Comparison of ENCODE assay signal across 28 mouse cellular contexts in the genomic region with DNA sequence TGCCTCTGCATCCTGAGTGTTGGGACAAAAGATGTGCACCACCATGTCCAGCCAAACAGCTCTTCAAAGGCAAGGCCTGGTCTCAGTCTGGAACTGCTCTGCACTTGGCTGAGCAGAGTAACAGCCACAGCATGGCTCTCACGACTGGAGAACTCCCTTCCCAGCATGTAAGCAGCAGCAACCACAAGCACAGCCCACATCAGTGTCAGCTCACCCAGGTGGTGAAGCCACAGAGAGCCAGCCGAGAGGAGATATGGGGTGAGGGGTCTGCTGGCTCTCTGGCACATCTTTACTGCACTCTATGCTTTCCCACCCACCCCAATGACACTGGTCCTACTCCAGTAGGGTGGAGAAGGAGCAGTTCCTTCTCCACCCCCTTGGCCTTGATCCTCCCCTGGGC. TPM values are rescaled to one million over a fixed set of nuclear protein-coding genes. Genes with fewer than 3 reads are reported as not detected.
A peak's percentile ranks its signal among the peaks of the same experiment; 100 is the strongest.
DNase-seq lines count a peak whose midpoint lies in the region; ATAC-seq and TF ChIP-seq lines count a peak whose summit lies in the region.
"Had no signal": no experiment of that assay in that cellular context is flagged by ENCODE, and none has a peak within 500 bp of the region (broad histone marks: within the 10 kb centered on the region; RNA-seq: fewer than 3 reads in every experiment).

No protein-coding gene starts in this region.

- no peak overlapping the region for H3K27ac ChIP-seq in embryonic facial prominence, embryonic 10.5 days (replicated peaks)
- H3K27ac ChIP-seq in hindbrain, postnatal 0 days: no peak overlapping the region
- H3K27ac ChIP-seq: embryonic facial prominence, embryonic 12.5 days; forebrain, embryonic 15.5 days; liver, embryonic 14.5 days; macrophage; stomach, embryonic 15.5 days had no signal

- 87% methylated on average over 2 of the region's 2 CpGs for WGBS in embryonic facial prominence, embryonic 10.5 days
- WGBS in hindbrain, postnatal 0 days: 87% methylated on average over 2 of the region's 2 CpGs

- intact Hi-C loops in gastrocnemius, postnatal 36 days (cut with DNase I): no loop called here

- DNase-seq in kidney, adult 11 months: peak; percentile 4
- DNase-seq in kidney, postnatal 14 days: no peak
- DNase-seq in CD4-positive helper T cell, adult 2 months (ENCODE audit: low read depth, low spot score): peak; percentile 37
- DNase-seq in embryonic facial prominence, embryonic 10.5 days (ENCODE audit: low spot score): no peak
- DNase-seq in thymus, postnatal 10 days (ENCODE audit: low spot score in 2 of 2): peak; percentile 70 to 80
- DNase-seq in hindbrain, postnatal 0 days (ENCODE audit: low spot score): no peak
- no peak for DNase-seq in gastrocnemius, postnatal 36 days
- DNase-seq: adrenal gland, adult 8-10 months; cerebellum, adult 8-10 months; cerebellum, postnatal 36 days; heart, adult 18-20 months; heart, postnatal 10 days; kidney, adult 9 months; kidney, postnatal 36 days; layer of hippocampus, postnatal 36 days; left cerebral cortex, postnatal 4 days; lung, adult 2 months; lung, postnatal 10 days; right cerebral cortex, postnatal 14 days had no signal

- H3K27me3 ChIP-seq in embryonic facial prominence, embryonic 10.5 days (replicated peaks; ENCODE audit: low read depth, poor library complexity, severe bottlenecking): no peaks in the 10 kb centered on the region
- no peaks in the 10 kb centered on the region for H3K27me3 ChIP-seq in hindbrain, postnatal 0 days (ENCODE audit: insufficient read depth, low read length)
- H3K27me3 ChIP-seq: embryonic facial prominence, embryonic 12.5 days; forebrain, embryonic 15.5 days; stomach, embryonic 15.5 days had no signal

- ATAC-seq in hindbrain, postnatal 0 days: no peak
- no peak for ATAC-seq in activated CD4-positive, CD25-positive, alpha-beta regulatory T cell, adult 4 months
- ATAC-seq: forebrain, embryonic 15.5 days; hindbrain, embryonic 16.5 days; intestine, embryonic 16.5 days had no signal

- H3K4me1 ChIP-seq in embryonic facial prominence, embryonic 10.5 days: peaks cover 20% of the 10 kb centered on the region
- peaks cover 6% of the 10 kb centered on the region; the same call in 1 of the 2 replicates for H3K4me1 ChIP-seq in hindbrain, postnatal 0 days (ENCODE audit: insufficient read depth, low read length)

- no peak for TF ChIP-seq CTCF in hindbrain, postnatal 0 days (IDR thresholded peaks at IDR 0.05; ENCODE audit: low read depth)

- H3K4me3 ChIP-seq in embryonic facial prominence, embryonic 10.5 days: peak overlapping the region; percentile 22; the same call in 1 of the 2 replicates
- no peak overlapping the region for H3K4me3 ChIP-seq in hindbrain, postnatal 0 days (ENCODE audit: low read length)
- H3K4me3 ChIP-seq: embryonic facial prominence, embryonic 12.5 days; forebrain, embryonic 15.5 days; stomach, embryonic 15.5 days had no signal

- no peak overlapping the region for H3K4me2 ChIP-seq in hindbrain, postnatal 0 days (ENCODE audit: low read depth, low read length)
- H3K4me2 ChIP-seq: embryonic facial prominence, embryonic 12.5 days; forebrain, embryonic 15.5 days; heart, embryonic 11.5 days; stomach, embryonic 15.5 days had no signal

- no peaks in the 10 kb centered on the region for H3K9me3 ChIP-seq in embryonic facial prominence, embryonic 10.5 days
- H3K9me3 ChIP-seq in hindbrain, postnatal 0 days (ENCODE audit: low read length): no peaks in the 10 kb centered on the region
- H3K9me3 ChIP-seq: embryonic facial prominence, embryonic 12.5 days; forebrain, embryonic 15.5 days; stomach, embryonic 15.5 days had no signal

- H3K36me3 ChIP-seq in embryonic facial prominence, embryonic 10.5 days (replicated peaks): peaks cover 77% of the 10 kb centered on the region
- peaks cover 65% of the 10 kb centered on the region for H3K36me3 ChIP-seq in hindbrain, postnatal 0 days (ENCODE audit: insufficient read depth, low read length)

- no peak overlapping the region for H3K9ac ChIP-seq in hindbrain, postnatal 0 days (replicated peaks; ENCODE audit: low read length)
- H3K9ac ChIP-seq: forebrain, embryonic 15.5 days; liver, embryonic 14.5 days; stomach, embryonic 15.5 days had no signal

RNA-seq across cellular contexts. Expression of a gene that starts 4.6 kb away (rescaled TPM):
- 10.6 and 10.7 TPM in 2 replicates for polyA plus RNA-seq in embryonic facial prominence, embryonic 10.5 days (2016; fragmentation: Nextera tagmentation; extraction: Ambion mirVana)
- total RNA-seq in hindbrain, postnatal 0 days (2014; rRNA removed): 151 and 160 TPM in 2 replicates
- 17.5 and 19.8 TPM in 2 replicates for polyA plus RNA-seq in hindbrain, postnatal 0 days (2015; fragmentation: Nextera tagmentation; extraction: Ambion mirVana)
- polyA plus RNA-seq in activated CD4-positive, CD25-positive, alpha-beta regulatory T cell, adult 4 months (2017; shearing (Covaris generic)): 1 to 10 TPM; 8.9 to 9.8 TPM
- total RNA-seq in gastrocnemius, postnatal 36 days (2021): 10 to 100 TPM; 64.0 to 69.6 TPM

RNA-seq across cellular contexts. Expression of a gene that starts 11.8 kb away (rescaled TPM):
- 2.7 and 3.3 TPM in 2 replicates for polyA plus RNA-seq in embryonic facial prominence, embryonic 10.5 days (2016; fragmentation: Nextera tagmentation; extraction: Ambion mirVana)
- 9.6 and 10.1 TPM in 2 replicates for total RNA-seq in hindbrain, postnatal 0 days (2014; rRNA removed)
- polyA plus RNA-seq in hindbrain, postnatal 0 days (2015; fragmentation: Nextera tagmentation; extraction: Ambion mirVana): 0.66 and 0.85 TPM in 2 replicates
- polyA plus RNA-seq in activated CD4-positive, CD25-positive, alpha-beta regulatory T cell, adult 4 months (2017; shearing (Covaris generic)): 1 to 10 TPM; 2.6 to 4.0 TPM
- total RNA-seq in gastrocnemius, postnatal 36 days (2021): 1 to 10 TPM; 4.1 to 5.5 TPM

RNA-seq across cellular contexts. Expression of a gene that starts 12.6 kb away (rescaled TPM):
- polyA plus RNA-seq in embryonic facial prominence, embryonic 10.5 days (2016; fragmentation: Nextera tagmentation; extraction: Ambion mirVana): 11.3 and 12.0 TPM in 2 replicates
- 22.5 and 31.7 TPM in 2 replicates for total RNA-seq in hindbrain, postnatal 0 days (2014; rRNA removed)
- 19.8 and 20.2 TPM in 2 replicates for polyA plus RNA-seq in hindbrain, postnatal 0 days (2015; fragmentation: Nextera tagmentation; extraction: Ambion mirVana)
- 10 to 100 TPM; 26.7 to 31.8 TPM for polyA plus RNA-seq in activated CD4-positive, CD25-positive, alpha-beta regulatory T cell, adult 4 months (2017; shearing (Covaris generic))
- 10 to 100 TPM in 1 of 2 experiments, 1 to 10 TPM in 1; 8.4 to 10.7 TPM for total RNA-seq in gastrocnemius, postnatal 36 days (2021)

RNA-seq across cellular contexts. Expression of a gene that starts 17.5 kb away (rescaled TPM):
- polyA plus RNA-seq in embryonic facial prominence, embryonic 10.5 days (2016; fragmentation: Nextera tagmentation; extraction: Ambion mirVana): 10.9 and 11.5 TPM in 2 replicates
- 19.0 and 20.8 TPM in 2 replicates for total RNA-seq in hindbrain, postnatal 0 days (2014; rRNA removed)
- 3.0 and 3.7 TPM in 2 replicates for polyA plus RNA-seq in hindbrain, postnatal 0 days (2015; fragmentation: Nextera tagmentation; extraction: Ambion mirVana)
- polyA plus RNA-seq in activated CD4-positive, CD25-positive, alpha-beta regulatory T cell, adult 4 months (2017; shearing (Covaris generic)): under 1 TPM; 0.28 to 0.38 TPM
- 1 to 10 TPM; 5.0 to 6.1 TPM for total RNA-seq in gastrocnemius, postnatal 36 days (2021)

RNA-seq across cellular contexts. Expression of a gene that starts 34.4 kb away (rescaled TPM):
- polyA plus RNA-seq in embryonic facial prominence, embryonic 10.5 days (2016; fragmentation: Nextera tagmentation; extraction: Ambion mirVana): 17.1 and 21.4 TPM in 2 replicates
- total RNA-seq in hindbrain, postnatal 0 days (2014; rRNA removed): 153 and 155 TPM in 2 replicates
- 28.2 and 30.6 TPM in 2 replicates for polyA plus RNA-seq in hindbrain, postnatal 0 days (2015; fragmentation: Nextera tagmentation; extraction: Ambion mirVana)
- 10 to 100 TPM; 23.2 to 26.0 TPM for polyA plus RNA-seq in activated CD4-positive, CD25-positive, alpha-beta regulatory T cell, adult 4 months (2017; shearing (Covaris generic))
- total RNA-seq in gastrocnemius, postnatal 36 days (2021): 10 to 100 TPM; 31.4 to 37.6 TPM

Comparison
In these comparisons a context has a peak if more than half of its experiments do, and no peak if none do; other contexts are left out.
1. DNase-seq: peak in kidney, adult 11 months (single experiment), CD4-positive helper T cell, adult 2 months (single experiment) and thymus, postnatal 10 days (2 of 2); none in kidney, postnatal 14 days (single experiment), embryonic facial prominence, embryonic 10.5 days (single experiment), hindbrain, postnatal 0 days (single experiment) and gastrocnemius, postnatal 36 days (0 of 2).